Mouse (Mus musculus) natural killer cell, adult 2 months (primary cell): ENCODE data around the gene Gm20532.

Experiments
- DNase-seq, 2 experiments: peaks; one replicate each; pipeline ENCODE4 v3.0.0; 2022; ENCODE audit warnings: low spot score in 2 of 2

The Gm20532 gene

DNA sequence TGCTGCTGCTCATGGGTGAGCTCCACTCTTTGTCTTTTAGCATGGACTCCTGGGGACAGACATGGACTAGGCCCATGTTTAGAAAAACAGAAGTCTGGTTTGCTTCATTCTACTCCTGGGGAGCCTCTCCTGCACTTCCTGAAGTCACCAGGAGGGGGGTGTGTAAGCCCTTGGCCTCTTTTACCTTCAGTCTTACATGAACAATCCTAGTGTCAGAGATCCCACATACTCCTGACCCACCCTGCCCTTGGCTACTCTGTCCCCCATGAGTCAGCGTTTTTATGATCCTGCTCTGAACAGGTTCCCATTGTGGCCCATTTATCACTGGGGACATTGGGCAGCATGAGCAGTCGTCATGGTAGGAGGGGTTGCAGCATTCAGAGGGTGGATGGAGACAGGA lies 57.5 kb downstream of the Gm20532 start:
- peak; percentile 33 to 53 for DNase-seq

DNA sequence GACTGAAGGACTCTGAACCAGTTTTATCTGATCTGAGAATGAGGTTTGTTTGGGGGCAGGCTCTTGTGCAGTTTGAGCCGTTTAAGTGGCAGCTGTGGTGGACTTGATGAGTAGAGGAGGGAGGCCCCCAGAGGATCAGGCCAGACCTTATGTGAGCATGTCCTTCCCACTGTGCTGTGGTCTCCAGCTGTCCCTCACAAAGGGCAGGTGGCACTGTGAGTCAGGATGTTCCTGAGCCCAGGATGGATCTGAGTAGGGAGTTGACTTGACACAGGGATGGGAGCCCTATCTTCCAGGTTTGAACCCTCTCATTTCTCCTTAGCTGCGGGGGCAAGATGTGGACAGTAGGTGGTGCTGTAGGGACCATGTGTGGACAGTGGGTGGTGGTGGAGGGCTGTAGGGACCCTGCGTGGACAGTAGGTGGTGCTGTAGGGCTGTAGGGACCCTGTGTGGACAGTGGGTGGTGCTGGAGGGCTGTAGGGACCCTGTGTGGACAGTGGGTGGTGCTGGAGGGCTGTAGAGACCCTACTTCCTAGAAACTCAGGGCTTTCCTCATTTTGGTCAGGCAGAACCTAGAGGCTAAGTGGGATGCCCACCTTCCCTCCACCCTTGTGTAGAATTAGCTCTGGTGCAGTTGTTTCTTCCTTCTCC lies 60.3 kb downstream of the Gm20532 start:
- DNase-seq: peak; percentile 81 to 84

DNA sequence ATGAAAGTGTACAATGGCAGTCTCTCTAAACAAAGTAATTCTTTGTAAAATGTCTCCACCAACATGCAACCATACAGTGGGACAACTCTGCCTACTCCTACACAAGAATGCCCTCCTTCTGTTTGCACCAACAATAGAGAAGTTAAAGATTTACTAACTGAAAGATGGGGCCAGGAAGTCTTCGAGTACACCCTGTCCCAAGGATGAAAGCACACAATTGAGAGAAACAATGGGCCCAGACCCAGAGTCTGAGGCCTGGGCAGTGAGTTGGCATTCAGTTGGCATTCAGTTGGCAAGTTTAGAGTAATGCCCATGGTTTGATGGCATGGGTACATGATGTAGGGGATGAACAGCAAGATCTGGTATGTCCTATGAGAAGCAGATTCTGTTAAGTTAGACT lies 68.2 kb downstream of the Gm20532 start:
- no peak for DNase-seq

GRCm38 (mm10) chr2:26657426-26657825 lies 71.0 kb downstream of the Gm20532 start:
- DNase-seq: no peak

- DNase-seq: no peak
These were observed 74.8 kb downstream of the Gm20532 start for GRCm38 (mm10) chr2:26661143-26661752.

GRCm38 (mm10) chr2:26661768-26662508 lies 75.5 kb downstream of the Gm20532 start:
- no peak for DNase-seq

- no peak for DNase-seq
These were observed 76.1 kb downstream of the Gm20532 start for GRCm38 (mm10) chr2:26662509-26662882.

GRCm38 (mm10) chr2:26663112-26663511 lies 76.7 kb downstream of the Gm20532 start:
- DNase-seq: no peak

- DNase-seq: peak; percentile 45 to 59
These were observed 77.1 kb downstream of the Gm20532 start for GRCm38 (mm10) chr2:26663551-26663950.

DNA sequence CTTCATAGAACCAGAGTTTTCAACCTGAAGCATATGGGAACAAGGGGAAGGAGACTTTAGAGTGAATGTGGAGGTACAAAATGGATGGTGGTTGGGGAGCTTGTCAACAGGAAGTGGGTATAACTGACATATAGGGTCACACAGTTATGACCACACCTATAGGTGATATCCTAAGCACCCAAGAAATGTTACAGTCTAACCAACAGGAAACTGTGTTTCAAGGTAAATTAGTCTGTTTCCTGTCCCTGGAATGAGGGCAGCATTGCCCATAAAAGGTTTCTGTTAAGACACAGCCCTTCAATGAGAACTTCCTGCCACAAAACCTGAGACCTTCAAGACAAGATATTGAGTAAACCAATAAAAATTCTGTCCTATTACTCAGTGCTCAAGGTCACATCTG lies 82.3 kb downstream of the Gm20532 start:
- peak; percentile 39 to 57 for DNase-seq

GRCm38 (mm10) chr2:26671182-26671581 lies 84.7 kb downstream of the Gm20532 start, which contains the start of gene Lcn4:
Lcn4 (minus strand) TSS chr2:26671282.
- no peak for DNase-seq
